Mouse (Mus musculus) leukemia stem cell, adult 10-12 weeks (primary cell): ENCODE results near the gene Csnk2b. TPM values are rescaled to one million over a fixed set of nuclear protein-coding genes. Genes with fewer than 3 reads are reported as not detected.

Experiments used
- polyA plus RNA-seq: library from polyadenylated mRNA; stranded (reverse); fragments of >175 nt; gene quantifications from 2 replicates; pipeline ENCODE4 v1.2.3, GENCODE M21; 2012; ENCODE audit warnings: low replicate concordance

Csnk2b gene
- 69.5 and 70.4 TPM in 2 replicates for polyA plus RNA-seq

GRCm38 (mm10) chr17:35121871-35122303, at the start of gene Csnk2b:
TSS of gene Csnk2b (minus strand) at chr17:35122053.

GRCm38 (mm10) chr17:35164568-35165450, 43.0 kb upstream of the Csnk2b start, which contains the start of gene Prrc2a:
TSS of gene Prrc2a (minus strand) at chr17:35164897.

GRCm38 (mm10) chr17:35134801-35135590, 13.1 kb upstream of the Csnk2b start, which contains the start of gene Bag6:
TSS of gene Bag6 (plus strand) at chr17:35135178.

GRCm38 (mm10) chr17:35131500-35132173, 9.8 kb upstream of the Csnk2b start, which contains the start of gene Apom:
TSS of gene Apom (minus strand) at chr17:35132050.

GRCm38 (mm10) chr17:35126206-35126611, 4.4 kb upstream of the Csnk2b start, which contains the start of gene D17H6S53E:
TSS of gene D17H6S53E (plus strand) at chr17:35126373.

GRCm38 (mm10) chr17:35121143-35121799, 582 bp downstream of the Csnk2b start, which contains the start of gene Gpank1:
TSS of gene Gpank1 (plus strand) at chr17:35121455.

GRCm38 (mm10) chr17:35115046-35116019, 6.5 kb downstream of the Csnk2b start, which contains the start of gene Ly6g5b:
TSS of gene Ly6g5b (minus strand) at chr17:35115428.

GRCm38 (mm10) chr17:35108097-35108496, 13.8 kb downstream of the Csnk2b start, which contains the start of gene Ly6g5c:
TSS of gene Ly6g5c (plus strand) at chr17:35108279.

GRCm38 (mm10) chr17:35088825-35089644, 32.8 kb downstream of the Csnk2b start, which contains the start of gene Abhd16a:
TSS of gene Abhd16a (plus strand) at chr17:35089263.

GRCm38 (mm10) chr17:35085208-35085865, 36.5 kb downstream of the Csnk2b start, which contains the start of gene Ly6g6f:
TSS of gene Ly6g6f (minus strand) at chr17:35085610.

GRCm38 (mm10) chr17:35077786-35078233, 44.0 kb downstream of the Csnk2b start, which contains the start of gene Ly6g6d:
TSS of gene Ly6g6d (minus strand) at chr17:35078065.

GRCm38 (mm10) chr17:35076507-35077176, 45.2 kb downstream of the Csnk2b start, which contains the start of gene Ly6g6e:
TSS of gene Ly6g6e (plus strand) at chr17:35076902.

Other genes starting within 250 kb of the Csnk2b start
- 6.4 and 10.1 TPM in 2 replicates for gene Zbtb12, start 242.6 kb downstream of the Csnk2b start, polyA plus RNA-seq
- 0.10 TPM in 1 of 2 replicates, not detected in the other for gene Gm20547, start 240.0 kb downstream of the Csnk2b start, polyA plus RNA-seq
- 1.3 and 3.9 TPM in 2 replicates for gene C2, start 223.8 kb downstream of the Csnk2b start, polyA plus RNA-seq
- gene Ehmt2, start 223.6 kb downstream of the Csnk2b start, polyA plus RNA-seq: 427 and 438 TPM in 2 replicates
- gene Slc44a4, start 207.6 kb downstream of the Csnk2b start, polyA plus RNA-seq: not detected in 2 replicates
- 22.5 and 43.0 TPM in 2 replicates for gene Neu1, start 190.8 kb downstream of the Csnk2b start, polyA plus RNA-seq
- gene Hspa1b, start 162.8 kb downstream of the Csnk2b start, polyA plus RNA-seq: 16.5 and 41.3 TPM in 2 replicates
- gene Gm20481, start 152.1 kb downstream of the Csnk2b start, polyA plus RNA-seq: not detected in 2 replicates
- gene Hspa1a, start 149.9 kb downstream of the Csnk2b start, polyA plus RNA-seq: 3.5 and 6.7 TPM in 2 replicates
- not detected in 2 replicates for gene Hspa1l, start 149.3 kb downstream of the Csnk2b start, polyA plus RNA-seq
- gene Lsm2, start 140.2 kb downstream of the Csnk2b start, polyA plus RNA-seq: 146 and 328 TPM in 2 replicates
- gene Vars, start 121.1 kb downstream of the Csnk2b start, polyA plus RNA-seq: 1,671 and 2,394 TPM in 2 replicates
- gene Vwa7, start 105.5 kb downstream of the Csnk2b start, polyA plus RNA-seq: 1.2 and 1.8 TPM in 2 replicates
- 8.2 and 32.0 TPM in 2 replicates for gene Sapcd1, start 94.0 kb downstream of the Csnk2b start, polyA plus RNA-seq
- 33.3 and 82.0 TPM in 2 replicates for gene Msh5, start 75.3 kb downstream of the Csnk2b start, polyA plus RNA-seq
- 197 and 295 TPM in 2 replicates for gene Clic1, start 72.1 kb downstream of the Csnk2b start, polyA plus RNA-seq
- gene Ddah2, start 63.0 kb downstream of the Csnk2b start, polyA plus RNA-seq: 22.4 and 54.0 TPM in 2 replicates
- gene Ly6g6c, start 56.7 kb downstream of the Csnk2b start, polyA plus RNA-seq: 0.34 TPM in 1 of 2 replicates, not detected in the other
- gene Mpig6b, start 55.9 kb downstream of the Csnk2b start, polyA plus RNA-seq: 0.27 and 0.54 TPM in 2 replicates
- gene Ly6g6e, start 45.2 kb downstream of the Csnk2b start, polyA plus RNA-seq: not detected in 2 replicates
- not detected in 2 replicates for gene Ly6g6d, start 44.0 kb downstream of the Csnk2b start, polyA plus RNA-seq
- 0.31 TPM in 1 of 2 replicates, not detected in the other for gene Ly6g6f, start 36.4 kb downstream of the Csnk2b start, polyA plus RNA-seq
- 312 and 354 TPM in 2 replicates for gene Abhd16a, start 32.8 kb downstream of the Csnk2b start, polyA plus RNA-seq
- not detected in 2 replicates for gene Ly6g5c, start 13.8 kb downstream of the Csnk2b start, polyA plus RNA-seq
- gene Ly6g5b, start 6.6 kb downstream of the Csnk2b start, polyA plus RNA-seq: 0.71 TPM in 1 of 2 replicates, not detected in the other
- gene Gpank1, start 598 bp downstream of the Csnk2b start, polyA plus RNA-seq: 76.3 and 112 TPM in 2 replicates
- 9.5 and 12.1 TPM in 2 replicates for gene D17H6S53E, start 4.3 kb upstream of the Csnk2b start, polyA plus RNA-seq
- 0.24 TPM in 1 of 2 replicates, not detected in the other for gene Apom, start 10.0 kb upstream of the Csnk2b start, polyA plus RNA-seq
- gene Bag6, start 13.1 kb upstream of the Csnk2b start, polyA plus RNA-seq: 803 and 946 TPM in 2 replicates
- gene Prrc2a, start 42.8 kb upstream of the Csnk2b start, polyA plus RNA-seq: 1,544 and 3,522 TPM in 2 replicates
- 1.9 and 3.8 TPM in 2 replicates for gene Aif1, start 54.0 kb upstream of the Csnk2b start, polyA plus RNA-seq
- 1.1 and 24.0 TPM in 2 replicates for gene Lst1, start 66.4 kb upstream of the Csnk2b start, polyA plus RNA-seq
- gene Ltb, start 72.4 kb upstream of the Csnk2b start, polyA plus RNA-seq: 75.8 and 165 TPM in 2 replicates
- 2.6 and 2.7 TPM in 2 replicates for gene Tnf, start 80.0 kb upstream of the Csnk2b start, polyA plus RNA-seq
- gene Lta, start 83.3 kb upstream of the Csnk2b start, polyA plus RNA-seq: 4.2 and 5.6 TPM in 2 replicates
- gene Gm16181, start 98.8 kb upstream of the Csnk2b start, polyA plus RNA-seq: not detected in 2 replicates
- gene Atp6v1g2, start 111.6 kb upstream of the Csnk2b start, polyA plus RNA-seq: 0.69 and 1.2 TPM in 2 replicates
- gene Nfkbil1, start 113.7 kb upstream of the Csnk2b start, polyA plus RNA-seq: 31.5 and 40.3 TPM in 2 replicates
- gene Ddx39b, start 119.7 kb upstream of the Csnk2b start, polyA plus RNA-seq: 114 and 195 TPM in 2 replicates
- gene H2-D1, start 140.7 kb upstream of the Csnk2b start, polyA plus RNA-seq: 138 and 236 TPM in 2 replicates
- 2.6 and 3.1 TPM in 2 replicates for gene H2-Q1, start 198.4 kb upstream of the Csnk2b start, polyA plus RNA-seq
- gene H2-Q2, start 220.2 kb upstream of the Csnk2b start, polyA plus RNA-seq: 1.7 and 1.8 TPM in 2 replicates